Mouse (Mus musculus) midbrain, embryonic 14.5 days (tissue): ENCODE results near the gene Apom. TPM values are rescaled to one million over a fixed set of nuclear protein-coding genes. Genes with fewer than 3 reads are reported as not detected.

ENCODE experiments used
- ATAC-seq: fragments of 200-750 bp; cut with Nextera tagmentation; 2 replicates; pipeline ENCODE4 v1.8.0; 2017; ENCODE audit warnings: moderate number of reproducible peaks, moderate library complexity; ENCODE audit not compliant: low FRiP score, low TSS enrichment
- DNase-seq: peaks from one replicate; pipeline ENCODE4 v3.0.0-alpha.2; 2015
- H3K27ac ChIP-seq: fragments of 300-500 bp; sonication (generic); replicated peaks from 2 replicates; pipeline ENCODE4 v1.5.1; 2014; ENCODE audit warnings: mild to moderate bottlenecking, low read depth, low read length, moderate library complexity
- H3K27me3 ChIP-seq: fragments of 300-500 bp; sonication (generic); 2 replicates; pipeline ENCODE4 v1.6.1; 2014; ENCODE audit warnings: low read length, control low read depth, mixed read lengths; ENCODE audit not compliant: control insufficient read depth, insufficient read depth
- H3K36me3 ChIP-seq: fragments of 300-500 bp; sonication (generic); 2 replicates; pipeline ENCODE4 v1.6.1; 2014; ENCODE audit warnings: low read length, control low read depth; ENCODE audit not compliant: control insufficient read depth, insufficient read depth
- H3K4me1 ChIP-seq: fragments of 300-500 bp; sonication (generic); 2 replicates; pipeline ENCODE4 v1.6.1; 2014; ENCODE audit warnings: mild to moderate bottlenecking, antibody characterized with exemption, low read length, control low read depth; ENCODE audit not compliant: control insufficient read depth, insufficient read depth
- H3K4me2 ChIP-seq: fragments of 300-500 bp; sonication (generic); 2 replicates; pipeline ENCODE4 v1.6.1; 2014; ENCODE audit warnings: mild to moderate bottlenecking, low read length, moderate library complexity
- H3K4me3 ChIP-seq: fragments of 300-500 bp; sonication (generic); replicated peaks from 2 replicates; pipeline ENCODE4 v1.5.1; 2014; ENCODE audit warnings: low read depth, low read length
- H3K9ac ChIP-seq: fragments of 300-500 bp; sonication (generic); replicated peaks from 2 replicates; pipeline ENCODE4 v1.6.1; 2014; ENCODE audit warnings: mild to moderate bottlenecking, low read length, moderate library complexity
- H3K9me3 ChIP-seq: fragments of 300-500 bp; sonication (generic); 2 replicates; pipeline ENCODE4 v1.6.1; 2016; ENCODE audit warnings: low read length, control low read depth, mixed read lengths; ENCODE audit not compliant: control insufficient read depth
- WGBS: fragments of 180-500 bp; shearing (Covaris S2); extraction: QIAGEN DNeasy Blood & Tissue Kit; methylation state at CpG from one replicate; pipeline ENCODE4 v1.1.7; 2014; 5-methylcytosine and 5-hydroxymethylcytosine counted together
- polyA plus RNA-seq: library from polyadenylated mRNA; unstranded; fragments of >200 nt; fragmentation: Nextera tagmentation; extraction: Ambion mirVana; gene quantifications from 2 replicates; pipeline ENCODE4 v1.2.1, GENCODE M21; 2014

Gene Apom
- polyA plus RNA-seq, 1 experiment from 2014 or later, result 0.57 TPM

DNA sequence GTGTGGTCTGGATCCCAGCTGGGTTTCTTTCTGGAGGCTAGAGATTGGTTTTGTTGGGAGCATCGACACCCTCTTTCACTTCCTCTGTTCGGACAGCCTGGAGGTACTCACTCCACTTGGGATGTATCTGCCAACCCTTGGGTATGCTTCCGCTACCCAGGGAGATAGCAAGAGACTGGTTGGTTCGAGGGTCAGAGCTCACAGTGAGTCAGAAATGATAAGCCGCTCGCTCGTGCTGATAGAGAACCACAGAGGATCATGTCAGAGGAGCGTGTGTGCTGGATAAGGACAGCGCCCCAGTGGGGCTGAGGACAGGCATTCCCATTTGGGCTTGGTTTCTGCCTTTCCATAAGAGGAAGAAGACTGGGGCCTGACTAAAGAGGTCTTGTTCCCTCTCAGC, 52.1 kb downstream of the Apom start:
- H3K27me3 ChIP-seq, result no peaks in the 10 kb centered on the region
- ATAC-seq (no peak), DNase-seq (no peak)
- WGBS, result 68% methylated on average over 9 of the region's 9 CpGs
- H3K4me3 ChIP-seq, result no peak overlapping the region
- no peaks in the 10 kb centered on the region for H3K9me3 ChIP-seq
- H3K9ac ChIP-seq, result no peak overlapping the region
- H3K36me3 ChIP-seq, result no peaks in the 10 kb centered on the region
- no peaks in the 10 kb centered on the region for H3K4me1 ChIP-seq
- no peak overlapping the region for H3K4me2 ChIP-seq
- H3K27ac ChIP-seq, result no peak overlapping the region

Other genes with a start within 250 kb of the Apom start
- 2.1 and 3.6 TPM in 2 replicates for gene C2, start 233.8 kb downstream of the Apom start, polyA plus RNA-seq
- gene Ehmt2, start 233.6 kb downstream of the Apom start, polyA plus RNA-seq, result 91.6 and 97.0 TPM in 2 replicates
- gene Slc44a4, start 217.6 kb downstream of the Apom start, polyA plus RNA-seq, result not detected in 2 replicates
- 25.1 and 28.2 TPM in 2 replicates for gene Neu1, start 200.8 kb downstream of the Apom start, polyA plus RNA-seq
- 0.17 and 0.53 TPM in 2 replicates for gene Hspa1b, start 172.8 kb downstream of the Apom start, polyA plus RNA-seq
- 1.1 and 2.3 TPM in 2 replicates for gene Gm20481, start 162.1 kb downstream of the Apom start, polyA plus RNA-seq
- 5.6 and 8.1 TPM in 2 replicates for gene Hspa1a, start 159.9 kb downstream of the Apom start, polyA plus RNA-seq
- 1.6 and 2.3 TPM in 2 replicates for gene Hspa1l, start 159.3 kb downstream of the Apom start, polyA plus RNA-seq
- 103 and 110 TPM in 2 replicates for gene Lsm2, start 150.2 kb downstream of the Apom start, polyA plus RNA-seq
- 43.4 and 51.1 TPM in 2 replicates for gene Vars, start 131.1 kb downstream of the Apom start, polyA plus RNA-seq
- gene Vwa7, start 115.5 kb downstream of the Apom start, polyA plus RNA-seq, result 0.12 and 0.16 TPM in 2 replicates
- gene Sapcd1, start 104.0 kb downstream of the Apom start, polyA plus RNA-seq, result 2.0 and 2.2 TPM in 2 replicates
- 2.1 and 2.8 TPM in 2 replicates for gene Msh5, start 85.3 kb downstream of the Apom start, polyA plus RNA-seq
- 17.7 and 22.8 TPM in 2 replicates for gene Clic1, start 82.1 kb downstream of the Apom start, polyA plus RNA-seq
- 375 and 392 TPM in 2 replicates for gene Ddah2, start 73.0 kb downstream of the Apom start, polyA plus RNA-seq
- not detected in 2 replicates for gene Ly6g6c, start 66.7 kb downstream of the Apom start, polyA plus RNA-seq
- gene Mpig6b, start 65.9 kb downstream of the Apom start, polyA plus RNA-seq, result 0.11 and 0.21 TPM in 2 replicates
- gene Ly6g6e, start 55.1 kb downstream of the Apom start, polyA plus RNA-seq, result 0.62 TPM in 1 of 2 replicates, not detected in the other
- gene Ly6g6d, start 54.0 kb downstream of the Apom start, polyA plus RNA-seq, result 0.78 and 1.5 TPM in 2 replicates
- gene Ly6g6f, start 46.4 kb downstream of the Apom start, polyA plus RNA-seq, result not detected in 2 replicates
- gene Abhd16a, start 42.8 kb downstream of the Apom start, polyA plus RNA-seq, result 79.4 and 86.0 TPM in 2 replicates
- not detected in 2 replicates for gene Ly6g5c, start 23.8 kb downstream of the Apom start, polyA plus RNA-seq
- gene Ly6g5b, start 16.6 kb downstream of the Apom start, polyA plus RNA-seq, result 1.3 TPM in 2 replicates
- 24.2 and 25.4 TPM in 2 replicates for gene Gpank1, start 10.6 kb downstream of the Apom start, polyA plus RNA-seq
- gene Csnk2b, start 10.0 kb downstream of the Apom start, polyA plus RNA-seq, result 328 and 334 TPM in 2 replicates
- gene D17H6S53E, start 5.7 kb downstream of the Apom start, polyA plus RNA-seq, result 6.0 and 6.8 TPM in 2 replicates
- 122 and 136 TPM in 2 replicates for gene Bag6, start 3.1 kb upstream of the Apom start, polyA plus RNA-seq
- gene Prrc2a, start 32.8 kb upstream of the Apom start, polyA plus RNA-seq, result 191 and 194 TPM in 2 replicates
- 3.3 and 8.8 TPM in 2 replicates for gene Aif1, start 44.0 kb upstream of the Apom start, polyA plus RNA-seq
- 3.8 and 9.0 TPM in 2 replicates for gene Lst1, start 56.4 kb upstream of the Apom start, polyA plus RNA-seq
- 0.74 and 0.84 TPM in 2 replicates for gene Ltb, start 62.4 kb upstream of the Apom start, polyA plus RNA-seq
- gene Tnf, start 70.0 kb upstream of the Apom start, polyA plus RNA-seq, result not detected in 2 replicates
- 0.20 and 0.73 TPM in 2 replicates for gene Lta, start 73.3 kb upstream of the Apom start, polyA plus RNA-seq
- not detected in 2 replicates for gene Gm16181, start 88.8 kb upstream of the Apom start, polyA plus RNA-seq
- 78.1 and 99.0 TPM in 2 replicates for gene Atp6v1g2, start 101.6 kb upstream of the Apom start, polyA plus RNA-seq
- 3.8 and 7.3 TPM in 2 replicates for gene Nfkbil1, start 103.7 kb upstream of the Apom start, polyA plus RNA-seq
- gene Ddx39b, start 109.7 kb upstream of the Apom start, polyA plus RNA-seq, result 386 and 390 TPM in 2 replicates
- 68.5 and 74.3 TPM in 2 replicates for gene H2-D1, start 130.7 kb upstream of the Apom start, polyA plus RNA-seq
- gene H2-Q1, start 188.4 kb upstream of the Apom start, polyA plus RNA-seq, result 0.16 TPM in 1 of 2 replicates, not detected in the other
- 1.5 and 1.8 TPM in 2 replicates for gene H2-Q2, start 210.2 kb upstream of the Apom start, polyA plus RNA-seq
- 0.18 and 0.80 TPM in 2 replicates for gene H2-Q4, start 247.6 kb upstream of the Apom start, polyA plus RNA-seq